Mouse (Mus musculus): ENCODE results near the gene Tgfbr2.

The Tgfbr2 gene

DNA sequence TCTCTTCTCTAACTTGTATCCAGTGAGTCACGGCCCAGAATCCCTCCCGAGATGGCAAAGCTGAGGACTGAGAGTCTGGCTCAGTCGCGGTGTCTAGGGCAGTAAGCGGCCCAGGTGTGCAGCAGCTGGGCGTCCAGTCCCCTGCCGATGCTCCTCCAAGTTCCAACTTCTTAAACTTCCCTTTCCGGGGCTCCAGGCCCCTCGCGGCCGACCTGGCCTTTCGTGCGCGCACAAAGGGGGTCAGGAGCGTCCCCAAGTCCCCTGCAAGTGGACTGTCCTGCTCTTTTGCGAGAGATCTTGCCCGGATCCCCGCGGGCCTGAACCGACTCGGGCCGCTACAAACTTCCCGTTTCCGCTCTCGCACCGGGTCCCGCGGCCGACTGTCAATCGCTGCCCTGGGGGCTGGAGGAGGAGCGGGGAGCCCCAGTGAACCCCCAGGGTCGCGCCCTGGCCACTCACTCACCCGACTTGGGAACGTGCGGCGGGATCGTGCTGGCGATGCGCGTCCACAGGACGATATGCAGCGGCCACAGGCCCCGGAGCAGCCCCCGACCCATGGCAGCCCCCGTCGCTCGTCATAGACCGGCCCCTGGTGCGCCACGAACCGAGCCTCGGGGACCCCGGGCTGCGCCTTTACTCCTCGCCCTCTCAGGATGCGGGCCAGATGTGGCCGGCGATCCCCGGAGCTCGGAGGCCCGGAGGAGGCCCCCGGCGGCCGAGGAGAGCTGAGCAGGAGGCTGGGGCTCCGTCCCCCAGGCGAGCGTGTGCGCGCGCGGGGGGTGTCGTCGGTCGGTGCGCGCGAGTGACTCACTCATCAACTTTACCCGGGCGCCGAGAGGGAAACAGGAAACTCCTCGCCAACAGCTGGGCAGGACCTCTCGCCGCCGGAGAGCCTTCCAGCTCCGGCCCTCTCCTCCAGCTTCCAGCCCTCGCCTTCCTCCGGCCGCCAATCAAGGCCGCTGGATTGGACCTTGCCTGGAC lies at the start of gene Tgfbr2:
TSS of gene Tgfbr2 (minus strand) at position 880 of the 981 bp plus-strand sequence.
- no peak for DNase-seq (ENCODE audit: low spot score)

DNA sequence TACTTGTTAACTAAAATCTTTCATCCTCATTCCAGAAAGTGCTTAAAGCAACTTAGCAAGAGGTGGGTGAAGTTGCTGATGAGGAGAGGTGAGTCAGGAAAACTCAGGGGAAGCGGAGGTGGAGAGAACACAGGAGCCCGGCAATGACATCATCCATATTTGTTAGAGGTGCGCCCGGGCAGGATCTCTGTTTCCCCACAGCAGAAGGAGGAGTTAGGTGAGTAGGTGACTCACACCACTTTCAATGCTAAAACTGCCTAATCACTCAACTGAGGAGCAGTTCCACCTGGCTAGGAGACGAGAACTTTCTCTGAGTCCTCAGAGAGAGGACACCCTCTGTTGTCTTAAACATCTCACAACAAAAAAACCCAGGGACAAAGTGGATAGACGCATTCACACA lies 48.2 kb upstream of the Tgfbr2 start:
- no peak for DNase-seq (ENCODE audit: low spot score)

DNA sequence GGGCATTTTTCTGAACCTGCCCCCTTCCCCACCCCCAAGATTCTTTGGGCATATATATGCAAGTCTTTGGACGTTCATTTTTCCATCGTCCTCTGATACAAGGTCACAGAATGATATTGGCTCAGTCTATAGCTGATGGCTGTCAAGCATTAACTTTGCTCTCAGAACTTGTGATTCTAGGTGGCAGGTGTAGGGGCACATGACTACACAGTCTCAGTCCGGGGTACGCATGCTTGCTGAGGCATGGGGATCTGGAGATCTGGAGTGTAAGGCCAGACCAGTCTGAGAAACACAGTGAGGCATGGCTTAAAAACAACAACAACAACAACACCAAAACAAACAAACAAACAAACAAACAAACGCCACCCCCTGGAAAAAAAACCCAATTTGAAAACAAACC lies 47.5 kb upstream of the Tgfbr2 start:
- no peak for DNase-seq (ENCODE audit: low spot score)

DNA sequence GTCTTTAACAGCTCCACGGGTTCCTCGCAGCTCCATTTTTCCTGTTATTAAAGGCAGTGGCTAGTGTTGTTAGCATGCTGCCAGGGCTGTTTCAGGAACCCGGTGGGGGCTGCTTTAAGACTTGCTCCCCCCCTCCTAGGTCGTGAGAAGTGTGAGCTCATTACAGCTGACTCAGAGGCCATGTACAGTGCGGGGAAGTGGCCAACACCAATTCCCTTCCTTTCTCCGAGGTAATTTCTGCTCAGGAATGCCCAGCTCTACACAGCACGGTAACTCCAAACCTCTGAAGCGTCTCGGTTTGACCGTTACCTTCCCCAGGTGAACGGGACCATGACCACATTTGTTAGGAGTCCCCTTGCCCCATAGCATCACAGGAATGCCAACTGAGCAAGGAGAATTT lies 46.8 kb upstream of the Tgfbr2 start:
- no peak for DNase-seq (ENCODE audit: low spot score)

DNA sequence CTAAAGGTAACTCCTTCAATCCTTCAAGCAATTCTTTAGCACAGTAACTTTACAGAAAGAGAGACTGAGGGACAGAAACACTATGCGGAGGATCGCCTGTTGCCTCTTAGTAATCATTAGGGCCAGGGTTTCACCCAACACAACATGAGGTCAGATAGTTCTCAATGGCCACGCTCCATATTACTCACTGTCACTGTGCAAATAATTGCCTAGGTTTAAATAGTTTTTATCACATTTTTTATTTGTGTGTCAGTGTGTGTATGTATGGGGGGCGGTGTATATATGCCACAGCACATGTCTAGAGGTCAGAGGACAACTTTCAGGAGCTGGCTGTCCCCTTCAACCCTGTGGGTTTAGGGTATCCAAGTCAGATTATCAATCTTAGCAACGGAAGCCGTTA lies 46.4 kb upstream of the Tgfbr2 start:
- DNase-seq (ENCODE audit: low spot score): no peak

DNA sequence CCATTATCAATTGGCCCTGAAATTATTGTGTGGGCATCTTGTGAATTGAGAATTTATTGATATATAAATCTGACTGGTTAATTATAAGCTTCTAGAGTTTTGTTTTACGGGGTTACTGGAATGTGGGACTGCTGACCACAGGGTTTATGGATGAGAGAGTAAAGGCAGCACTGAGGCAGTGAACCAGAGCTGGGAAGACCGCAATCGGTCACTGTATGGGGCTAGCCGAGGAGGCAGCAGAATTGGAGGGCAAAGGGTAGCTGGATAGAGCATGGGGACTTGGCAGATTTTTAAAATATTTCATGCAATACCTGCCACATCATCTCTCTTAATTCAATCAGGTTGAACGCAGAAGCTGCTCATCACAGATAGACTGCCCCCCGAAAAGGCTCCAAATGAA lies 45.5 kb upstream of the Tgfbr2 start:
- DNase-seq (ENCODE audit: low spot score): no peak

DNA sequence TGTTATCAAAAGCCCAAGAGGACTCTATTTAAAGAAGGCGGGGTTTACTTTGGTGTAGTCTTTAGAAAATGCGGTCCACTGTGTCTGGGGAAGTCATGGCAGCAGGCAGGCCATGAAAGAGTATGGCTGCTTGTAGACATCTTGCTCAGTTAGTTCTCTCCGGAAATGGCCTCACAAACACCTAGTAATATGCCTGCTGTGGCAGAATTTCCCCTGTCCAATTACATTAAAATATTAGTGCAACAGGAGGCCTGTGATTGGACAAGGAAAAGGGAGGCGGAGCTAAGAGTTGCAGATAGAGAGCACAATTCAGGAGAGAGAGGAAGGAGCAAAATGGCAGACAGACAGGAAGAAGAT lies 45.0 kb upstream of the Tgfbr2 start:
- DNase-seq (ENCODE audit: low spot score): no peak

DNA sequence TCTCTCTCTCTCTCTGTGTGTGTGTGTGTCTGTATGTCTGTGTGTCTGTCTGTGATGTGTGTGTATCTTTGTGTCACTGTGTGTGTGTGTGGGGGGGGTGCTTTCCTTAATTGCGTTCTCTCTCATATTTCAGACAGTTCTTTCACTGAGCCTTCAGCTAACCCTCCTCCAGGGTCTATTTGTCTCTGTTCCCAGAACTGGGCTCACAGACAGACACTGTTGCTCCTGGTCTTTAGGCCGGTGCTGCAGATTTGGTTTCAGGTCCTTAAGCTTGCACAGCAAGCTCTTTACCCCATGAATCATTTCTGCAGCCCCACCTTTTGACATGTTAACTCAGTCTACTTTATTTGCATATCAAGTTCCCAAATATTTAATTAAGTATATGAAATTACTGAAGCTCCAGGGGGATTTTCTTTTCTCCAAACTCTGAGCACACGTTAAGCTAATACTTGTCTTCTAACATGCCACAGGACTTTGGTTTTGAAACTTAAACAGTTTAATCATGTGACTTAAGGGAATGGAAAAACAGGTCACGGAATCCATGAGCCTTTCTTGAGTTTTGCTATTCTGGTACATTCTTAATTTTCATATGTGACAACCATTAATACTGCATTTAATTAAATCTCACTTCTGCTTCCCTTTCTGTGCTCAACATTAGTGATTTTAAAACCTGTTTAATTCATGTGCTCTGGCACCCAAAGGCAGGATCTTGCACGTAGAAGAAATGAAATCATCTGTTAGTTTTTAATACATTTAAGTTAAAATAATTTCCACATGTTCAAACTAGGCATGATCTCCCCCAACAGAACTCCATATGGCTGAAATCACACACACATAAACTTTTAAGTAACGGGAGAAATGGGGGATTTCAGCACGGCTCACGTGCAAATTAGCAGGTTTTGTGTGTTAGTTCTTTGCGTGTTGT lies 44.3 kb upstream of the Tgfbr2 start:
- no peak for DNase-seq (ENCODE audit: low spot score)

DNA sequence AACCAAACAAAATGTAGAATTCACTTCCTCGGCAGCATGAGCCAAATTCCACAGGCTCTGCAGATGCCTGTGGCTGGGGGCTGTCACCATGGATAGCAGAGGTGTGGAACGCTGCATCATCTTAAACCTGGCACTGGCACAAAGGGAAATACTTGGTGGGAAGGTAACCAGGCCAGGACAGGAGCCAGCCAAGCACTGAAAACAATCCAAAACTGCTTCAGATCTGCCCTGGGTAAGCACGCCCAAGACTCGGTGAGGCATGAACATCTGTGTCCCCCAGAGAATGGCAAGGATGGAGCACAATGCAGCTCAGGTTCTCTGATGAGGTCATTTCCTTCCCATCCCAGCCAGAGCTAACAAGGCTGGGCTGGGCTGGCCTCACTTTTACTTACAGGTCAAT lies 43.6 kb upstream of the Tgfbr2 start:
- no peak for DNase-seq (ENCODE audit: low spot score)

DNA sequence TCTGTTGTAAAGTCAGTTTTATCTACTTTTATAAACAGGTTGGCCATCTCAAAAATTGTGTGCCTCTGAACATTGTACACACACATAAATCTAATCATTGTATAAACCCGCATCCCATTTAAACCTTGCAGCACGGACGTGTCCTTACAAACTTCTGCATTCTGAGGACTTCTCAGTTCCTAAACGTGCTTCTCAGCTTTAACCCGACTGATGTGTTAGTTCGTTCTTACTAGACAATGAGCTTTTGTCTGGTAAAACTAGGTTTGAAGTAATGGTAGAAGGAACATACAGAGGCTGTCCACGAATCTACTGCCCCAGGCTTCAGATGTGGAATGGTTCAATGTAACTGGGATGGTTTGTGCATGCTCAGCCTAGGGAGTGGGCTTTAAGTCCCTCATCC lies 41.9 kb upstream of the Tgfbr2 start:
- DNase-seq (ENCODE audit: low spot score): no peak

DNA sequence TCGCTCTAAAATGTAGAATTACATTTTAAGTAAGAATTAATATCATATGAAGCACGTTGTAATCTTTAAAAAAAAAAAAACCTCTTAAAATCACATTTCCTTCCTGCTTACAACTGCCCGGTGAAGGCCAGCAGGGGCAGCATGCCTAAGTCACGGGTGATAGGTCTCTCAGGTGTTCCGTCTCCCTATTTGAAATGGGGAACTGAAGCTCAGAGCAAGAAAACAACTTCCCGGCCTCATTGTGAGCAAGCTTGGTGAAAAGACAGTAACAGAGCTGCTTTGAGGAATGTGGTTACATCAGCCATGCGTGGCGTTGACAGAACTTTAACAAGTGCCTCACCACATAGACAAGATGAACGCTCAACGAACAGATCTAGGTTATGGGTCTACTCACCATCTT lies 41.5 kb upstream of the Tgfbr2 start:
- DNase-seq (ENCODE audit: low spot score): no peak

DNA sequence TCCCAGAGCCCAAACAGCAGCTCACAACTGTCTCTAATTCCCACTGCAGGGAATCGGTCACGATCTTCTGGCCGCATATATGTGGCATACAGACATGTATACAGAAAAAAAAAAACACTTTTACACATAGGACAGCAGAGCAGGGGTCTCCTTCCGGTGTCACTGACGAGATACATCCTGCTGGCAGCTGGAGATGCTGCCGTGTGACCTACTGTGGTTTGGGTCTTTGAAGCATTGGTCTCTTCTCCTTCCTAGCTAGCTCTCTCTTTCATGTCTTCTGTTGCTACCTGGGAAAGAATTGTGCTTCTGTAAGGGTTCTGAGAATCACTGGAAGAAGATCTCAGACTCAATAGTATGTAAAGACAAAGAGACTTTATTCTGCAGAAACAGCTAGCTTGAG lies 39.1 kb upstream of the Tgfbr2 start:
- no peak for DNase-seq (ENCODE audit: low spot score)

DNA sequence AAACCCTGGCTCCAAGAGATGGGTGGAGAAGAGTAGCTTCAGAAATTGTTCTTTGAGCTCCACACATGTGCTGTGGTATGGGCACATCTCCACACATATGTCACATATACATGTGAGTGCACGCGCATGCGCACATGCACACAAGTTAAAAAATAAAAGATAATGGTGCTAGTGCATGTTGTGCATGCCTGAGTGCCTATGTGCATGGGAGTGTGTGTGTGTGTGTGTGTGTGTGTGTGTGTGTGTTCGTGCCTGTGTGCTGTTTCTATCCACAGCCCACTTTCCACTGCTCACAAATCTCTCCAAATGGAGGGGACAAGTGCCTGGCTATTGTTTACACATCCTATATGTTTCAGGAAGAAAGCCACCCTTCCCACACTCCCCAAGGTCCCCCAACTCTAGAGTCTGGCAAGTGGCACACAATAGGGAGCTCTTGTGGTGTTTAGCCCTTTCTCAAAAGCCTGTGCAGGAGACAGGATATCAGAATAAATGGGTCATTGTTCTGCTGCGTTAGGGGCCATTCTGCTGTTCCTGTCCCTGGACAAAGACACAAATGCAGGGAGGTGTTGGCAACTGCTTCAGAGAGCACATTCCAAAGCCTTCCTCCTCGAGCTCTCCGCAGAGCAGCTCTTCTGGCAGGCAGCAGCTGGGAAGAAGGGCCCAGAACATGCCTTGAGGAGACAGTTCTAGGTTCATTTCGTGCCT lies 37.9 kb upstream of the Tgfbr2 start:
- no peak for DNase-seq (ENCODE audit: low spot score)

DNA sequence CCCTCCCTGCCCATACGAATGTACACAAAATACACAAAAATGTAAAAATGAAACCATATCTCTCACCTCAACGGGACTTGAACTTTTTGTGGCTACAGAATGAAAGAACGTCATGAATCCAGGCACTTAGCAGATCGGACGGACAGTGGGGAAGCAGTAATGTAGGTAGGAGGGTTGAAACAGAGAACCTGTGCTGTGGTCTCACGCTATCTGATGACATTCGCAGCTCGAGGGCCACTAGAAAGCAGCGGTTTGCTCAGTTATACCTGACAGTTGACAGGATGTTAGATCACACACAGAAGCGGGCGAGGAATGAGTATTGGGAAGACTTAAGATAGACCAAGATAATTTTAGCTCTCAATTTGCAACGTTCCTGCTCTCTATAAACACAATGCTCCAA lies 36.9 kb upstream of the Tgfbr2 start:
- no peak for DNase-seq (ENCODE audit: low spot score)

DNA sequence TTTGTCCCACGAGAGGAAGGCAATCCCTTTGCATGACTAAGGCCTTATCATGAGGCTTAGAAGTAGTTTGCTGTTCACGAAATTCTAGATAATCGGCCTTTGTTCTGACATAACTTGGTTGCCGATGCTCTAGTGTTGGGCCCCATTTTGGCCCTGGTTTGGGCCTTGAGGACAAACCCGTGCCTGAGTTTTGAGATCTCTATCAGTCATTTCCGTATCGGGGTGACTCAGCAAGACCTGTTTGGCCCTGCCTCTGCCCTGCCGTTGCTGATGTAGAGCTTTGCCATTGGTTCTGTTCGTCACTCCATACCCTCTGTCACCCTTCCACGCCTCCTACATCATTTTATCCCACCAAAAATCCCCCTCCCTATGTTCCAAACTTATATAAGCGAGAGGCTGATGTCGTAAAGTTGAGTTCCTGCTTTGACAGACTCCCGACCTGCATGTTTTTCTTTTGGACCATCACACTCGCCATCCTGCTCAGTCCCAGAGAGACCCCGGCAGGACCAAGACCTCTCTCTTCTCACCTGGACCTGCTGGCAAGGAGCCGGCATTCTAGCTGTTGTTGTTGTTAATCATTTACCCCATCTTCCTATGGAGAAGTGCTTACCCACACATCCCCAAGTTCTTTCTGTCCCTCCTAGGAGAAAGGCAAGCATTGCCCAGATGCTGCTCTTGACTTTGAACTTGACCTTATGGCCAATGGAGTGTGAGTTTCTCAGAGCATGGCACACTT lies 33.2 kb upstream of the Tgfbr2 start:
- no peak for DNase-seq (ENCODE audit: low spot score)

DNA sequence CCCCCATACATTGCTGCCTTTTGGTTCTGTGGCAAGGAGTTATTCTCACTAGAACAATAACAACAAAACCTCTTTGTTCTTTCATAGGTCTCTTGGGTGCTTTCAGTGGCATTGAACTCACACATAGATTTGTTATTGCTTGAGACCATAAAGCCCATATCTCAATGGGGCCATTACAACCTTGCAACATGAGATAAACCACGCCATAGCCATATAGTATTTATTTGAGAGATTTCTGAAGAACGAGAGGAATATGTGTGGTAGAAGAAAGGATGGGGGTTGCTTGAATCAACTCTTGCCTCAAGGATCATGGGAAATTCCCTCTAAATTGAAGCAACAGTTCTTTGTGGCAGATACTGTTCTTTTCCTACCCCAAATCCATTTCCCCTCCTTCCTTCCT lies 31.7 kb upstream of the Tgfbr2 start:
- DNase-seq (ENCODE audit: low spot score): no peak

DNA sequence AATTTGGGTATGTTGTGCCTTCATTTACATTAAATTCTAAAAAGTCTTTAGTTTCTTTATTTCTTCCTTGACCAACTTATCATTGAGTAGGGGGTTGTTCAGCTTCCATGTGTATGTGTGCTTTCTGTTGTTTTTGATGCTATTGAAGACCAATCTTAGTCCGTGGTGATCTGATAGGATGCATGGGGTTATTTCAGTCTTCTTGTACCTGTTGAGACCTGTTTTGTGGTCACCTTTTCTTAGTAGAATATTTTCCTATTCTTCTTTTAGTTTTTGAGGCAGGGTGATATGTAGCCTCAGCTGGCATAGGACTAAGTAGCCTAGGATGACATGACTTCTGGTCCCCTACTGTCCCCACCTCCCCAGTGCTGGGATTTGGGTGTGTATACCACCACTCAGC lies 28.5 kb upstream of the Tgfbr2 start:
- DNase-seq (ENCODE audit: low spot score): no peak

DNA sequence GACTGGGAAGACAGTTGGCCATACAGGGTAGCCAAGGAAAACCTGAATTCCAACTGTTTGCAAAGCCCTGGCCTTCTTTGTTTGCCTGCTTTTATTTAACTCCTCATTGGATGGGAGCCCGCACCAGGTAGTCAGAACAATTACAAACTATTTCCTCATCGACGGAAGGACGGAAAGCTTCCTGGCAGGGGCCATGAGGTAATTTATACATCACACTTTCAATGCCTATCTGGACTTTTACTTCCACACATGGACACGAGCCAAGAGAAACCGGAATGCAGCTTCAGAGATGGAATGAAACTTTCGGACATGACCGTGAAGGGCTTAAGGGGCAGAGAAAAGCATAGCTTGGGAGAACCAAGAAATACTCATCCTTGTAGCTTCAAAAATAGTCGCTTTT lies 24.0 kb upstream of the Tgfbr2 start:
- no peak for DNase-seq (ENCODE audit: low spot score)

DNA sequence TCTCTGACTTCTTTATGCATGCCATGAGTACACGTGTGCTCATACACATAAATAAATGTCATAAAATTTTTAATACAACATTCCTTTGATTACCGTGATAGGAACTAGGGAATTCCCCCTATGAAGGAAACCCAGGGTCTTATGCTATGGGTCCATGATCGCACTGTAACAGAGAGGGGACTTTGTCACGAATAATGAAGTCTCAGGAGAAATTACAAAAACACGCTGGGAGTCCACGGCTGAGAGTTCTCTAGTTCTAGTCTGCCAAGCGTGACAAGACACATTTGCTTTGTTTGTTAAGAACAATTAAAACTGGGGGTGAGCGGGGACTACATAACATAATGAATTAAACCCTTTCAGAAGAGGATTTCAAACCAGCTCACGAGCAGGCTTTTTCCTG lies 23.3 kb upstream of the Tgfbr2 start:
- DNase-seq (ENCODE audit: low spot score): no peak

DNA sequence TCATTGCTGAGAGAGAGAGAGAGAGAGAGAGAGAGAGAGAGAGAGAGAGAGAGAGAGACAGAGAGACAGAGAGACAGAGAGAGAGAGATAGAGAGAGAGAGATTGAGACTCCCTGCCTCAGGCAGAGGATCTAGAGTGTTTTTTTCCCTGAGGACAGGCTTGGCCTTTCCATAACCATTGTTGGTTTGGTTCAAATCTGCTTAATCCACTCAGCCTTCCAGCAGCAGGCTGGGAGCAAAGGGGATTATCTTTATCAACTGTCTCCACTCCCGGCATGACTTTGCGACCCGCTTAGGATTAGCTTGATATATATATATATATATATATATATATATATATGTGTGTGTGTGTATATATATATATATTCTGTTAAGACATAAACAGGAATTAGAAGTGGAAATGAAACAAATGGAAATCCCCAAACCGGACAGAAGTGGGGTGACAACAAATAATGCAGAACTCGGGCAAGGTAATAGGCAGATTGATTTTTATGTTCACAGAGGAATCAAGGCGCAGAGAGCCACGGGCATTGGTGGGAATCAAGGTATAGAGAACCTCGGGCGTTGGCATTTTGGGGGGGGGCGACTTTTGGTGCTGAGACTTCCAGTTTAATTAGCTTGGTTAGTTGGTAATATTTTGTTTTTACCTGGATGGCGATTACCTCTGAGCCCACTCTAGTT lies 22.5 kb upstream of the Tgfbr2 start:
- no peak for DNase-seq (ENCODE audit: low spot score)

DNA sequence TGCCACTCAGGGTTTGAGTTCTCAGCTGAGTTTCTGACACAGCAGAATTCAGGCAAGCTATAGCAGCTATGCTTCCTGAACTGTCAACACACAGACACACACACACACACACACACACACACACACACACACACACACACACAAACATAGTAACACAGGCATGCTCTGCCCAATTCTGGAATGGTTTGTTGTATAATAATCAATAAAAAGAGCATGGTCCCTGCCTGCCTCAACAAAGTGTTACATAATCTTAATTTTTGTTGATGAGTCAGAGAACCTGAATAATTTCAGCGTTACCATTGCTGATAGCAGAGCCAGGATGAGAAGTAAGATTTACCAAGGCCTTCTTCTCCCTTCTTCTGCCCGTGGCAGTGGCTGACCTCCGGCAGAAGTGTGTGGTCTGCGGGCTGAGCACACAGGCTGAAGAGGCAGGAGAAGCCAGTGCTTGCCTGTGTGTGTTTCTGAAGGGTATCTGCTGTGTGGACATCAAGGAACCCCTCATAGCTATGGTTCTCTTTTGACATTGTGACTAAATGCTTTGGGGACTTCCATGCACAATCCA lies 18.8 kb upstream of the Tgfbr2 start:
- DNase-seq (ENCODE audit: low spot score): no peak

All from layer of hippocampus, adult 9-10 months (tissue).